Mouse (Mus musculus) forebrain, postnatal 0 days (tissue): Measurements from ENCODE around the gene Rbm34. TPM values are rescaled to one million over a fixed set of nuclear protein-coding genes. Genes with fewer than 3 reads are reported as not detected.

Experiments used
- ATAC-seq: fragments of 200-750 bp; cut with Nextera tagmentation; 2 replicates; pipeline ENCODE4 v1.8.0; 2017; ENCODE audit warnings: mild to moderate bottlenecking, moderate library complexity
- DNase-seq: peaks from one replicate; pipeline ENCODE4 v3.0.0-alpha.2; 2015
- H3K27ac ChIP-seq: fragments of 300-500 bp; sonication (generic); 2 replicates; pipeline ENCODE4 v1.5.1; 2014; ENCODE audit warnings: low read depth, mild to moderate bottlenecking, antibody characterized with exemption, low read length, moderate library complexity, mixed read lengths
- H3K27me3 ChIP-seq: fragments of 300-500 bp; sonication (generic); 2 replicates; pipeline ENCODE4 v1.6.1; 2014; ENCODE audit warnings: mild to moderate bottlenecking, low read length, mixed read lengths; ENCODE audit not compliant: insufficient read depth
- H3K36me3 ChIP-seq: fragments of 300-500 bp; sonication (generic); 2 replicates; pipeline ENCODE4 v1.6.1; 2014; ENCODE audit warnings: mild to moderate bottlenecking, moderate library complexity; ENCODE audit not compliant: insufficient read depth
- H3K4me1 ChIP-seq: fragments of 300-500 bp; sonication (generic); 2 replicates; pipeline ENCODE4 v1.6.1; 2014; ENCODE audit warnings: antibody characterized with exemption; ENCODE audit not compliant: insufficient read depth
- H3K4me2 ChIP-seq: fragments of 300-500 bp; sonication (generic); 2 replicates; pipeline ENCODE4 v1.6.1; 2014; ENCODE audit warnings: low read depth, mild to moderate bottlenecking, moderate library complexity
- H3K4me3 ChIP-seq: fragments of 300-500 bp; sonication (generic); 2 replicates; pipeline ENCODE4 v1.5.1; 2014; ENCODE audit warnings: low read depth, low read length, mixed read lengths
- H3K9ac ChIP-seq: fragments of 300-500 bp; sonication (generic); 2 replicates; pipeline ENCODE4 v1.6.1; 2014; ENCODE audit warnings: mild to moderate bottlenecking
- H3K9me3 ChIP-seq: fragments of 300-500 bp; sonication (generic); 2 replicates; pipeline ENCODE4 v1.6.1; 2016; ENCODE audit warnings: low read length
- CTCF ChIP-seq: sonication (generic); IDR thresholded peaks from 2 replicates; pipeline ENCODE4 v1.5.1; 2016; ENCODE audit warnings: antibody characterized with exemption, control low read depth, low read depth
- whole genome bisulfite sequencing: fragments of 180-500 bp; shearing (Covaris S2); extraction: QIAGEN DNeasy Blood & Tissue Kit; methylation state at CpG from one replicate; pipeline ENCODE4 v1.1.7; 2014; 5-methylcytosine and 5-hydroxymethylcytosine counted together
- polyA plus RNA-seq: library from polyadenylated mRNA; unstranded; fragments of >200 nt; fragmentation: Nextera tagmentation; extraction: Ambion mirVana; gene quantifications from 2 replicates; pipeline ENCODE4 v1.2.1, GENCODE M21; 2015
- total RNA-seq: library from RNA; depleted of rRNA; stranded (reverse); fragments of >200 nt; gene quantifications from 2 replicates; pipeline ENCODE4 v1.2.3, GENCODE M21; 2014

Rbm34 gene
- total and polyA plus RNA-seq, 2 experiments from 2014 or later: 24.7 to 31.1 TPM

- H3K4me2 ChIP-seq: no peak overlapping the region
- peak; percentile 97 for TF ChIP-seq CTCF
Observed at GRCm38 (mm10) chr8:126920845-126921244, 50.0 kb downstream of the Rbm34 start.

DNA sequence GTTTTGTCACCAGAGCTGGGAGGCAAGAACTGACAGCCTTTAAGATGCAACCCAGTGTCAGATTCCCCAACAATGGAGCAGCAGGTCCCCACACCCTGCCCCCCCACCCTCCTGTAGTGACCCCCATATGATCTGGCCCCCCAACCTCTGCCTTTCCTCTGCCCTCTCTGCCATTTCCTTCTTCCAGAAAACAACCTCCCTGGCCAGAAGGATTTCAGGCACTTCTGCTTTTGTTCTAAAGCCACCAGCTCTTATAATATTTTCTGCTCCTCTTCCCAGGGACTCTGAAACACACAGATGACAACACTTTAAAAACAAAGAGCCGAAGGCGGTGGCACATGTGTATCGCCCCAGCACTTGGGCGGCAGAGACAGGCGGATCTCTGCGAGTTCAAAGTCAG lies 50.5 kb downstream of the Rbm34 start:
- H3K4me2 ChIP-seq: no peak overlapping the region
- no peak for TF ChIP-seq CTCF
- no peaks in the 10 kb centered on the region for H3K36me3 ChIP-seq
- no peak overlapping the region for H3K4me3 ChIP-seq
- 0 out of 2 replicates have a peak overlapping the region, but pooled peaks have one; percentile 54 for H3K27ac ChIP-seq
- no peaks in the 10 kb centered on the region for H3K9me3 ChIP-seq
- ATAC-seq (no peak), DNase-seq (no peak)
- no peak overlapping the region for H3K9ac ChIP-seq
- H3K4me1 ChIP-seq: no peaks in the 10 kb centered on the region
- no peaks in the 10 kb centered on the region for H3K27me3 ChIP-seq
- WGBS: 82% methylated on average over 6 of the region's 6 CpGs

More at GRCm38 (mm10) chr8:126920845-126921244, 50.0 kb downstream of the Rbm34 start:
- Histone ChIP-seq H3K27me3 (no peaks in the 10 kb centered on the region), H3K9me3 (no peaks in the 10 kb centered on the region), H3K4me1 (no peaks in the 10 kb centered on the region), H3K36me3 (no peaks in the 10 kb centered on the region), H3K4me3 (no peak overlapping the region), H3K9ac (no peak overlapping the region), H3K27ac (0 out of 2 replicates have a peak overlapping the region, but pooled peaks have one; percentile 54)
- DNase-seq: peak; percentile 87
- 23% methylated on average over 3 of the region's 3 CpGs for WGBS
- peak; percentile 95 for ATAC-seq

DNA sequence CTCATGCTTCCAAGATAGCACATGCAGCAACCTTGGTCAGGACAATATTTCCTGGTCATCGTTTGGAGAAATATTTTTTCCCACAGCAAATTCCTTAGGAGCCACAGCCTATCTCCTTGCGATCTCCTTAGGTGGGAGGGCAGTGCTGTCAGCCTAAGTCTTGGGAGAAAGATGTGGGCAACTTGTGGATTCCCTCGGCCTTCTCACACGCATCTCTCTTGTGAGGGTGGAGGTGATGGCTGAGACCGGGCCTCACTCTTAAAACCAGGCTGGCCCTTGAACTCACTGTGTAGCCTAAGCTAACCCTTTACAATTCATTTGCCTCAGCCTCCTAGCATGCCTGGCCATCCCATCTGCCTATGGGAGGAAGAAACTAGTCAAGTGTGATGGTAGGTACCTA lies 51.2 kb downstream of the Rbm34 start:
- no peak overlapping the region for H3K4me2 ChIP-seq
- H3K4me1 ChIP-seq: no peaks in the 10 kb centered on the region; the same call in 1 of the 2 replicates
- no peaks in the 10 kb centered on the region for H3K27me3 ChIP-seq
- ATAC-seq (no peak), DNase-seq (no peak)
- TF ChIP-seq CTCF: no peak
- no peaks in the 10 kb centered on the region for H3K36me3 ChIP-seq
- no peaks in the 10 kb centered on the region for H3K9me3 ChIP-seq
- 96% methylated on average over 5 of the region's 5 CpGs for WGBS
- no peak overlapping the region for H3K9ac ChIP-seq
- H3K4me3 ChIP-seq: no peak overlapping the region
- H3K27ac ChIP-seq: no peak overlapping the region

DNA sequence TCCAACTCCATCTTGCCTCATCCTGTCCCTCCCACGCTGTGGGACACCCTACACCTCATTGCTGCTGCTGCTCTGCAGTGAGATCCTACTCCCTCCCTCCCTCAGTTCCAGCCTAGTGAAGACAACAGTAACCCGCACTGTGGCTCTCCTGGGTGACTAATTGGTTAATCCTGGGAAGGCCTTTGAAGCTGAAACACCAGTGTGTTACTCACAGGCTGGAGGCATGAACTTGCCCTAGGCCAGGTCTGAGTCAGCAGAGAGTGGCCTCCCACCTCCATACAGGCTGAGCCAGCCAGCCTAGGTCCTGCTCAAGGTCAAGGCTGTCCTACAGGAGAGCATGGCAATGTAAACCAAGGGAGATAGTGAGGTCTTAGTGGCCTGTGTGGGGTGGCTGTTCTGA lies 51.6 kb downstream of the Rbm34 start:
- ATAC-seq (no peak), DNase-seq (no peak)
- Histone ChIP-seq H3K4me1 (no peaks in the 10 kb centered on the region; the same call in 1 of the 2 replicates), H3K27me3 (no peaks in the 10 kb centered on the region), H3K9ac (no peak overlapping the region), H3K27ac (no peak overlapping the region), H3K36me3 (no peaks in the 10 kb centered on the region), H3K4me2 (no peak overlapping the region), H3K4me3 (no peak overlapping the region), H3K9me3 (no peaks in the 10 kb centered on the region)
- no peak for TF ChIP-seq CTCF
- 65% methylated on average over 2 of the region's 2 CpGs for WGBS

DNA sequence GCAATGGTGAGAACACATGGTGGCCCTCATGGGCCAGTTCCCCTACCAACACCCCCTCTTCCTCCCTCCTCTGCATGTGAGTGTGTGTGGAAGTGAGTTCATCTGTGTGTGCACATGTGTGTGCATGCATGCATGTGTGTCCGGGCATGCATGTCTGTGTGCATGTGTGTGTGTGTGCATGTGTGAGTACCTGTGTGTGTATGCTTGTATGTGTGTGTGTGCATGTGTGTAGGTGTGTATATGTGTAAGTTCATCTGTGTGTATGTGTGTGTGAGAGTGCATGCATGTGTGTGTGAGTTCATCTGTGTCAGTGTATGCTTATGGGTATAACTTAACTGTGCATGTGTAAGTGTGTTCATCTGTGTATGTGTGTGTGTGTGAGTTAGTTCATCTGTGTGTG lies 52.5 kb downstream of the Rbm34 start:
- no peak for TF ChIP-seq CTCF
- no peaks in the 10 kb centered on the region for H3K36me3 ChIP-seq
- H3K4me1 ChIP-seq: no peaks in the 10 kb centered on the region; the same call in 1 of the 2 replicates
- no peak overlapping the region for H3K9ac ChIP-seq
- H3K9me3 ChIP-seq: no peaks in the 10 kb centered on the region
- DNase-seq: no peak
- no peak overlapping the region for H3K4me2 ChIP-seq
- no peak overlapping the region for H3K4me3 ChIP-seq
- no peak for ATAC-seq
- no peaks in the 10 kb centered on the region for H3K27me3 ChIP-seq
- WGBS: 96% methylated on average over 1 of the region's 1 CpGs
- H3K27ac ChIP-seq: no peak overlapping the region

DNA sequence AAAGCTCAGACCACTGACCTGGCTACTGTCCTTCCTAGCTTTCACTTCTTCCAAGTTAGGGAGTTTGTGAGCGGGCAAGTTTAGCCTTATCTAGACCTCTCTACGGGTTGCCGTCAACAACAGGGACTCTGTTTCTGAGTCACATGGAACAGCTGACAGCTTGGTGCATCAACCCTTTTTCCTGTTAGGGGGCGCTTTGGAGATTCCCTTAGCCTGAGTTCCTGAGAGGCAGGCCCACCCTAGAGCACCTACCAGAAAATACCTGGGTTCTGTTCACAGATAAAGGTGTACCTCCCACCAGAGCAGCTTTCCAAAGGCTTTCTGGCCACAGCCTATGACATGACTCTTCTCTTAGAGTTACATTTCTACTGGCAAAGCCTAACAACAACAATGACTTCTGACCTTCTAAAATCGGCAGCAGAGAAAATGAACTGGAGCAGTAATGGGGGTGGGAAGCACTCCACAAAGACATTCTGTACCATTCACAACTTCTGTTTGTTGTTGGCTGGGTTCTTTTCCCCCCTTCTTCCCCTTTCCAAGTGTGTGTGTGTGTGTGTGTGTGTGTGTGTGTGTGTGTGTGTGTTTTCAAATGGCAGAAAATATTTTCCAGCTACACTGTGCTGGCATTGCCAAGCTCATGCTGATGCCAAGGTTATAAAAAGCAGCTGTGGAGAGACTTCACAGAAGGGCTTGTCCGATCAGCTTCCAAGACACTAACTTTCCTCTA lies 53.5 kb downstream of the Rbm34 start:
- ATAC-seq: no peak
- Histone ChIP-seq H3K27me3 (no peaks in the 10 kb centered on the region), H3K9me3 (no peaks in the 10 kb centered on the region), H3K9ac (no peak overlapping the region), H3K4me2 (no peak overlapping the region), H3K36me3 (no peaks in the 10 kb centered on the region), H3K4me3 (no peak overlapping the region), H3K27ac (no peak overlapping the region), H3K4me1 (no peaks in the 10 kb centered on the region; the same call in 1 of the 2 replicates)
- TF ChIP-seq CTCF: 0 out of 2 replicates have a peak, but pooled peaks have one; percentile 12
- peak; percentile 25 for DNase-seq
- WGBS: 58% methylated on average over 6 of the region's 6 CpGs

- Histone ChIP-seq H3K4me1 (no peaks in the 10 kb centered on the region; the same call in 1 of the 2 replicates), H3K4me2 (no peak overlapping the region), H3K27me3 (no peaks in the 10 kb centered on the region), H3K27ac (no peak overlapping the region), H3K9ac (no peak overlapping the region), H3K36me3 (no peaks in the 10 kb centered on the region), H3K9me3 (no peaks in the 10 kb centered on the region), H3K4me3 (no peak overlapping the region)
- TF ChIP-seq CTCF: no peak
- DNase-seq (no peak), ATAC-seq (no peak)
- 87% methylated on average over 4 of the region's 4 CpGs for WGBS
Observed at GRCm38 (mm10) chr8:126916611-126917010, 54.3 kb downstream of the Rbm34 start.
